Mouse (Mus musculus) T-helper 1 cell (primary cell): ENCODE measurements around the gene Adgrf5.
"Not testable (repeated sequence)": the region's sequence is repeated elsewhere in the genome, so short reads cannot be mapped to it uniquely, and the experiment has no call there.

ENCODE experiments used
- in situ Hi-C: fragments of 300-600 bp; cut with MboI, MseI; formaldehyde crosslinking; loops from one replicate; pipeline ENCODE4 v1.15.1; 2025; ENCODE audit warnings: high pct_unique_total_duplicates

Gene Adgrf5

GRCm38 (mm10) chr17:43460245-43461181, 100.3 kb downstream of the Adgrf5 start:
- in situ Hi-C loops: loop anchor here (25.0 kb wide), 1 partner anchor 448 kb away; the partner anchor contains the start of gene Tnfrsf21

GRCm38 (mm10) chr17:43470039-43470438, 109.8 kb downstream of the Adgrf5 start:
- in situ Hi-C loops: loop anchor here (25.0 kb wide), 1 partner anchor 458 kb away; the partner anchor contains the start of gene Tnfrsf21

GRCm38 (mm10) chr17:43472558-43472957, 112.3 kb downstream of the Adgrf5 start:
- in situ Hi-C loops: loop anchor here (25.0 kb wide), 1 partner anchor 460 kb away; the partner anchor contains the start of gene Tnfrsf21

- in situ Hi-C loops: loop anchor here (25.0 kb wide), 1 partner anchor 462 kb away; the partner anchor contains the start of gene Tnfrsf21
Measured at GRCm38 (mm10) chr17:43474775-43475174, 114.5 kb downstream of the Adgrf5 start.

- in situ Hi-C loops: no loop called here
Measured at GRCm38 (mm10) chr17:43477621-43478020, 117.4 kb downstream of the Adgrf5 start.

DNA sequence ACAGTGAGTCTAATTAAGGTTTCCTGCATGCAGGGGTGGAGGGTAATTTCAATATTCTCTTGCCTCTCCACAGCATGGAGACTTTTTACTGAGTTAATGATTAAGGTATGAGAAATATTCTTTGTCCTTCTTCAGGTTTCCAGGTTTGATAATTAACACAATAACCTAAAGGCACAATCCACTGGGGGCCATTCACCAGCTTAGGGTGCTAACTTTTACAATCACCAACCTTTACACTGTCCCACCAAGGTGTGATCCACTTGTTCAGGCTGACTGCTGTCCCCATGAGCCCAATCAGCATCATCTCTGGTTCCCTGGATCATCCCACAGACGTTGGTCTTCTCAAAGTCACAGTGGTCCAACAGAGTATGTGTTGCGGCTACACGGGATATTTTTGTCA, 125.7 kb downstream of the Adgrf5 start:
- in situ Hi-C loops: no loop called here

DNA sequence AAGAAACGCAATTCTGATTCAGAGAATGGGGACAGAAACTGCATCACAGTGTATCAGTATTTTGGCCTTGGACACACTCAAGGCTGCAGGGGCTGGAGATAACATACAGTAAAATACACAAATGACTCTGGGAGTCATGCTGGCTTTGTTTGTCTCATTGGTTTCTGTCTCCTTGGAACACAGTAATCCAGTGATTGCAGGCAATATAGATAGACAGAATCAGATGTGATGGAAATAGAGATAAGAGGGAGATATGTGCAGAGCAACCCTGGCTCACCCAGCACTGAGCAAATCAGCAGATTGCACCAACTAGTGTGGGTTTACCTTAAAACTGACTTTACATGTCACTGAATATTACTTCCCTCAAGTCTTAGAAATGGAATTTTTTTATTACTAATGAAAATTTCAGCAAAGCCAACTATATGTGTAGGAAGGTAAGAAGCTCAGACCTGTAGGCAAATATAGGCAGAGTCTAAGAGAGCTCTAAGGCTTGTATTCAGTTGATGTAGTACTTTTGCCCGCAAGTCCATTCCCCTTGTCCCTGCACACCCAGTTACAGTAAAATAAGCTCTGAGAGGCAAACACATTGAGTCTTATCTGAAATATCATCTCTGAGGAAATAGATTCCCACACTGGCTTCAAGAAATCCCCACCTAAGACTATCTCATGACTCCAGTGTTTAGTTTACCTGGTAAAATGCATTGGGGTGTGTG, 128.3 kb downstream of the Adgrf5 start:
- in situ Hi-C loops: no loop called here

GRCm38 (mm10) chr17:43490371-43490770, 130.1 kb downstream of the Adgrf5 start:
- in situ Hi-C loops: not testable (repeated sequence)

- in situ Hi-C loops: no loop called here
Measured at GRCm38 (mm10) chr17:43495502-43495901, 135.3 kb downstream of the Adgrf5 start.

DNA sequence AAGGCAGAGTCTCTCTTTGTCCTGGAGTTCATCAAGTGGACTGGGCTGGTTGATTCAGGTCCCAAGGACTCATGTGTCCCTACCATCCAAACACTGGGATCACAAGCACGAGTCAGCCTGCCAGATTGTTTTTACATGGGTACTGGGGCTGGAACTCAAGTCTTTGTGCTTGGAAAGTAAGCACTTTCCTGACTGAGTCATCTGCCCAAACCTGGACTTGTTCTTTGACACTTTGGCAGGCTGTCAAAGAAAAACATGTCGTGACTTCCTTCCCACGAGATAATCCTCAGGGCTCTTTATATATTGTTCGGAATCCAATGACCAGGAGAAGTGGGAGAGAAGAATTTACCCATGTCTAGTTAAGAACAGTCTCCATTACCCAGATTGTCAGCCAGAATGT, 137.3 kb downstream of the Adgrf5 start:
- in situ Hi-C loops: no loop called here

DNA sequence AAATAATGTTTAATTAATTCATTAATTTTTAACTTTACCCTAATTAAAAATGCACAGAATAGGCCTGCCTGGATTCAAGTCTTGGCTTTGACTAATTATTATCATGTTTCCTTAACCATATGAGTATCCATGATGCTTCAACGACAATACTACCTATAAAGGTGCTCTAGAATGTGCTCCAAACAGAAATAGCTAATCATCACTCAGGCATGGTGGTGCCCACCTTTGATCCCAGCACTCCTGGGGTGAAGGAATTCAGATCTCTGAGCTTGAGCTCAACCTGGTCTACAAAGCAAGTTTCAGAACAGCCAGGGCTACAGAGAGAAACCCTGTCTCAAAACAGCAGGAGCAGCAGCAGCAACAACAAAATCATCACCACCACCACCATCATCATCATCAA, 140.3 kb downstream of the Adgrf5 start:
- in situ Hi-C loops: no loop called here

DNA sequence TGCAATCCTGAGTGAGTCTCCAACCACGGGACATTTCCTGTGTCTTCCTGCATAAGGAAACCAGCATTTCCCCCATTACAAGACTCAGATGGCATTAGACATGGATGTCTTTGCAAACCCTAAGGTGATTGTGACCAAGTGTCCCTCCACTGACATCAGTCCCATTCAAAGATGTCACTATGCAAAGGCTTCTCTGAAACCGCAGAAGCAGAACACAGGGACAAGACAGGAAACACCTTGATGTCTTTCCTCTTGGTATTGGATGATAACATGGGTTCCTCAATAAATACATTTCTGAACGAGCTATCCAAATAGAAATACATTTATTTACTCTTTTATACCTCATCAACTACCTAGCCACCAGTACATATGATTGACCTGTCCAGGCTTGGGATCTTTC, 141.0 kb downstream of the Adgrf5 start:
- in situ Hi-C loops: no loop called here

- in situ Hi-C loops: no loop called here
Measured at GRCm38 (mm10) chr17:43501631-43502030, 141.4 kb downstream of the Adgrf5 start.

DNA sequence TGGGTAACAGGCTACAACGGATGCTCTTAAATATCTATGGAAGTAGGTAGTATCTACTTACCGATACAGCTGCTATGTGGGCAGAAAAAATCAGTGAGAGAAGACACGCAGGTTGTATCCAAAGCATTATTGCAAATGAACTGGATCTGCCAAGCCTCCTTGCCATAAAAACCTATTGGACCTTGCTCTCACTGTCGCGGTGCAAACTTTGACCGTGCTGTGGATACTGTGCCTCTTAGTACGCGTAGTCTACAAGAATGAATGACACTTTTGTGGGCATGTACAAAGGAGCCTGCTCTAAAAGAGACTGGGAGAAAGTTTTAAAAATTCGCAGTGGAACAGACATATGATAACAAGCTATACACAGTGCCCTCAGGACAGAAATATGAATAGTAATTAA, 142.3 kb downstream of the Adgrf5 start, which contains the start of gene Mep1a:
Gene Mep1a (minus strand): TSS at position 221 of the 400 bp plus-strand sequence.
- in situ Hi-C loops: no loop called here

- in situ Hi-C loops: no loop called here
Measured at GRCm38 (mm10) chr17:43503861-43504593, 143.8 kb downstream of the Adgrf5 start.

- in situ Hi-C loops: no loop called here
Measured at GRCm38 (mm10) chr17:43504594-43504934, 144.3 kb downstream of the Adgrf5 start.
